Mouse (Mus musculus) MEL (cell line): ENCODE results near the gene Pigk. TPM values are rescaled to one million over a fixed set of nuclear protein-coding genes. Genes with fewer than 3 reads are reported as not detected.

ENCODE experiments used
- DNase-seq: peaks from one replicate; pipeline ENCODE4 v3.0.0; 2011; ENCODE audit warnings: low read depth, low spot score
- H3K27ac ChIP-seq: 2 replicates; pipeline ENCODE4 v1.5.1; 2012; ENCODE audit warnings: low read depth, mild to moderate bottlenecking, control low read depth, low read length, moderate library complexity; ENCODE audit not compliant: control insufficient read depth
- H3K27me3 ChIP-seq, 2 experiments: fragments of 150-350 bp in 1 of 2; sonication (generic) in 1 of 2; 2 replicates each; pipeline ENCODE4 v1.6.1; 2012; ENCODE audit warnings: low read length in 2 of 2, mild to moderate bottlenecking in 2 of 2, improper control_type of control experiment in 1 of 2, moderate library complexity in 1 of 2; ENCODE audit not compliant: insufficient read depth in 2 of 2, control insufficient read depth in 1 of 2
- H3K36me3 ChIP-seq, 2 experiments: 2 replicates each; pipeline ENCODE4 v1.6.1; 2012 to 2014; ENCODE audit warnings: low read length in 2 of 2, improper control_type of control experiment in 1 of 2, inconsistent platforms in 1 of 2, mild to moderate bottlenecking in 1 of 2; ENCODE audit not compliant: insufficient read depth in 2 of 2, control insufficient read depth in 1 of 2
- H3K4me1 ChIP-seq, 2 experiments: fragments of 150-350 bp in 1 of 2; sonication (generic) in 1 of 2; 2 replicates each; pipeline ENCODE4 v1.6.1; 2012; ENCODE audit warnings: low read length in 2 of 2, improper control_type of control experiment in 1 of 2, mild to moderate bottlenecking in 1 of 2; ENCODE audit not compliant: insufficient read depth in 2 of 2, control insufficient read depth in 1 of 2
- H3K4me3 ChIP-seq, 2 experiments: fragments of 150-350 bp in 1 of 2; sonication (generic) in 1 of 2; 2 replicates each; pipeline ENCODE4 v1.5.1; 2012; ENCODE audit warnings: low read depth in 2 of 2, low read length in 2 of 2, mild to moderate bottlenecking in 2 of 2, moderate library complexity in 2 of 2, control low read depth in 1 of 2, improper control_type of control experiment in 1 of 2; ENCODE audit not compliant: control insufficient read depth in 1 of 2, insufficient read depth in 1 of 2
- H3K79me2 ChIP-seq: 2 replicates; pipeline ENCODE4 v1.6.1; 2012; ENCODE audit warnings: mild to moderate bottlenecking, low read length, moderate library complexity; ENCODE audit not compliant: control insufficient read depth, poor library complexity, insufficient read depth
- H3K9ac ChIP-seq: 2 replicates; pipeline ENCODE4 v1.6.1; 2012; ENCODE audit warnings: low read depth, mild to moderate bottlenecking, control low read depth, low read length, moderate library complexity; ENCODE audit not compliant: control insufficient read depth, poor library complexity, severe bottlenecking
- H3K9me3 ChIP-seq: fragments of 150-350 bp; sonication (generic); replicated peaks from 2 replicates; pipeline ENCODE4 v1.6.1; 2012; ENCODE audit warnings: mild to moderate bottlenecking, low read length, improper control_type of control experiment, moderate library complexity; ENCODE audit not compliant: insufficient read depth
- BHLHE40 ChIP-seq: IDR thresholded peaks from 2 replicates; pipeline ENCODE4 v1.6.1; 2012; ENCODE audit warnings: low read depth, mild to moderate bottlenecking, inconsistent platforms, low read length, improper control_type of control experiment, borderline replicate concordance
- CHD1 ChIP-seq: IDR thresholded peaks from 2 replicates; pipeline ENCODE4 v1.6.1; 2012; ENCODE audit warnings: low read depth, mild to moderate bottlenecking, inconsistent platforms, low read length, improper control_type of control experiment
- CHD2 ChIP-seq: IDR thresholded peaks from 2 replicates; pipeline ENCODE4 v1.6.1; 2011; ENCODE audit warnings: low read length, improper control_type of control experiment
- CTCF ChIP-seq, 3 experiments: IDR thresholded peaks in 2 of 3; conservative IDR thresholded peaks in 1 of 3; 2 replicates each; pipeline ENCODE4 v1.5.1; 2011 to 2012; ENCODE audit warnings: low read length in 3 of 3, low read depth in 2 of 3, mild to moderate bottlenecking in 2 of 3, improper control_type of control experiment in 1 of 3, inconsistent platforms in 1 of 3, mixed read lengths in 1 of 3, moderate library complexity in 1 of 3; ENCODE audit not compliant: control insufficient read depth in 1 of 3, insufficient read depth in 1 of 3, poor library complexity in 1 of 3, severe bottlenecking in 1 of 3
- E2F4 ChIP-seq: IDR thresholded peaks from 2 replicates; pipeline ENCODE4 v1.6.1; 2011; ENCODE audit warnings: low read depth, low read length, improper control_type of control experiment, borderline replicate concordance
- EP300 ChIP-seq, 2 experiments: IDR thresholded peaks; 2 replicates each; pipeline ENCODE4 v1.6.1; 2011; ENCODE audit warnings: improper control_type of control experiment in 2 of 2, low read length in 2 of 2, low read depth in 1 of 2, mild to moderate bottlenecking in 1 of 2
- ETS1 ChIP-seq: IDR thresholded peaks from 2 replicates; pipeline ENCODE4 v1.6.1; 2012; ENCODE audit warnings: low read depth, mild to moderate bottlenecking, inconsistent platforms, low read length, improper control_type of control experiment, moderate library complexity
- GATA1 ChIP-seq: IDR thresholded peaks from 2 replicates; pipeline ENCODE4 v1.6.1; 2011; ENCODE audit warnings: low read depth, low read length, improper control_type of control experiment
- HCFC1 ChIP-seq: IDR thresholded peaks from 2 replicates; pipeline ENCODE4 v1.6.1; 2012; ENCODE audit warnings: low read depth, mild to moderate bottlenecking, inconsistent platforms, low read length, improper control_type of control experiment, moderate library complexity
- JUND ChIP-seq: IDR thresholded peaks from 2 replicates; pipeline ENCODE4 v1.6.1; 2011; ENCODE audit warnings: low read depth, mild to moderate bottlenecking, improper control_type of control experiment, low read length
- KAT2A ChIP-seq: conservative IDR thresholded peaks from 2 replicates; pipeline ENCODE4 v1.6.1; 2012; ENCODE audit warnings: low read depth, low read length, improper control_type of control experiment, inconsistent platforms
- MAX ChIP-seq: IDR thresholded peaks from 2 replicates; pipeline ENCODE4 v1.6.1; 2011; ENCODE audit warnings: low read length, improper control_type of control experiment
- MAZ ChIP-seq: IDR thresholded peaks from 2 replicates; pipeline ENCODE4 v1.6.1; 2012; ENCODE audit warnings: low read depth, mild to moderate bottlenecking, inconsistent platforms, low read length, improper control_type of control experiment
- MEF2A ChIP-seq: IDR thresholded peaks from 2 replicates; pipeline ENCODE4 v1.6.1; 2014; ENCODE audit warnings: low read depth, mild to moderate bottlenecking, inconsistent platforms, low read length, improper control_type of control experiment; ENCODE audit not compliant: poor library complexity, insufficient replicate concordance, severe bottlenecking; ENCODE audit errors: extremely low read depth
- MXI1 ChIP-seq: IDR thresholded peaks from 2 replicates; pipeline ENCODE4 v1.6.1; 2011; ENCODE audit warnings: mild to moderate bottlenecking, low read depth, low read length, improper control_type of control experiment
- MYC ChIP-seq: IDR thresholded peaks from 2 replicates; pipeline ENCODE4 v1.6.1; 2011; ENCODE audit warnings: low read depth, mild to moderate bottlenecking, low read length, improper control_type of control experiment, moderate library complexity
- NELFE ChIP-seq: IDR thresholded peaks from 2 replicates; pipeline ENCODE4 v1.6.1; 2011; ENCODE audit warnings: low read depth, low read length, improper control_type of control experiment
- NRF1 ChIP-seq: IDR thresholded peaks from 2 replicates; pipeline ENCODE4 v1.6.1; 2014; ENCODE audit warnings: low read depth, mild to moderate bottlenecking, inconsistent platforms, low read length, improper control_type of control experiment, moderate library complexity; ENCODE audit not compliant: poor library complexity, insufficient read depth, severe bottlenecking
- POLR2A ChIP-seq, 2 experiments: IDR thresholded peaks; 2 replicates each; pipeline ENCODE4 v1.6.1; 2011 to 2012; ENCODE audit warnings: low read length in 2 of 2, mild to moderate bottlenecking in 2 of 2, control low read depth in 1 of 2, improper control_type of control experiment in 1 of 2, low read depth in 1 of 2, moderate library complexity in 1 of 2; ENCODE audit not compliant: control insufficient read depth in 1 of 2, insufficient read depth in 1 of 2, poor library complexity in 1 of 2
- RAD21 ChIP-seq: IDR thresholded peaks from 2 replicates; pipeline ENCODE4 v1.6.1; 2011; ENCODE audit warnings: mild to moderate bottlenecking, low read depth, low read length, improper control_type of control experiment
- RCOR1 ChIP-seq: IDR thresholded peaks from 2 replicates; pipeline ENCODE4 v1.6.1; 2012; ENCODE audit warnings: low read depth, mild to moderate bottlenecking, inconsistent platforms, low read length, improper control_type of control experiment
- SMC3 ChIP-seq: IDR thresholded peaks from 2 replicates; pipeline ENCODE4 v1.6.1; 2011; ENCODE audit warnings: low read depth, low read length, improper control_type of control experiment
- TAL1 ChIP-seq: IDR thresholded peaks from 2 replicates; pipeline ENCODE4 v1.6.1; 2012; ENCODE audit warnings: mild to moderate bottlenecking, inconsistent platforms, low read length, moderate library complexity, mixed read lengths
- TBP ChIP-seq: IDR thresholded peaks from 2 replicates; pipeline ENCODE4 v1.8.0; 2011; ENCODE audit warnings: low read depth, low read length, improper control_type of control experiment
- TCF12 ChIP-seq: IDR thresholded peaks from 2 replicates; pipeline ENCODE4 v1.6.1; 2014; ENCODE audit warnings: low read depth, mild to moderate bottlenecking, inconsistent platforms, low read length, improper control_type of control experiment, moderate library complexity
- UBTF ChIP-seq: IDR thresholded peaks from 2 replicates; pipeline ENCODE4 v1.6.1; 2012; ENCODE audit warnings: low read depth, mild to moderate bottlenecking, inconsistent platforms, low read length, improper control_type of control experiment, moderate library complexity, borderline replicate concordance; ENCODE audit not compliant: insufficient read depth
- USF2 ChIP-seq, 2 experiments: IDR thresholded peaks; 2 replicates each; pipeline ENCODE4 v1.6.1; 2011 to 2012; ENCODE audit warnings: improper control_type of control experiment in 2 of 2, low read length in 2 of 2, borderline replicate concordance in 1 of 2, inconsistent platforms in 1 of 2, low read depth in 1 of 2, mild to moderate bottlenecking in 1 of 2; ENCODE audit not compliant: insufficient read depth in 1 of 2
- ZC3H11A ChIP-seq: IDR thresholded peaks from 2 replicates; pipeline ENCODE4 v1.6.1; 2012; ENCODE audit warnings: low read depth, mild to moderate bottlenecking, inconsistent platforms, low read length, improper control_type of control experiment
- ZKSCAN1 ChIP-seq: IDR thresholded peaks from 2 replicates; pipeline ENCODE4 v1.6.1; 2012; ENCODE audit warnings: low read depth, mild to moderate bottlenecking, inconsistent platforms, low read length, improper control_type of control experiment, moderate library complexity
- ZNF384 ChIP-seq: IDR thresholded peaks from 2 replicates; pipeline ENCODE4 v1.6.1; 2012; ENCODE audit warnings: low read depth, mild to moderate bottlenecking, inconsistent platforms, low read length, improper control_type of control experiment
- polyA plus RNA-seq, 2 experiments: library from polyadenylated mRNA; stranded (reverse) in 1 of 2; unstranded in 1 of 2; fragments of >175 nt in 1 of 2; fragments of >200 nt in 1 of 2; gene quantifications; 2 replicates each; pipeline versions ENCODE4 v1.2.1 to v1.2.4; 2012; ENCODE audit warnings: low replicate concordance in 2 of 2, low read depth in 1 of 2; ENCODE audit not compliant: insufficient read length in 2 of 2, insufficient read depth in 1 of 2, missing spikeins in 1 of 2
- total RNA-seq: library from RNA; depleted of rRNA; stranded (reverse); fragments of 300-350 nt; gene quantifications from 2 replicates; pipeline ENCODE4 v1.2.3, GENCODE M21; 2012

The Pigk gene
- total and polyA plus RNA-seq, 3 experiments, result 14.6 to 17.8 TPM; not detected in 1

DNA sequence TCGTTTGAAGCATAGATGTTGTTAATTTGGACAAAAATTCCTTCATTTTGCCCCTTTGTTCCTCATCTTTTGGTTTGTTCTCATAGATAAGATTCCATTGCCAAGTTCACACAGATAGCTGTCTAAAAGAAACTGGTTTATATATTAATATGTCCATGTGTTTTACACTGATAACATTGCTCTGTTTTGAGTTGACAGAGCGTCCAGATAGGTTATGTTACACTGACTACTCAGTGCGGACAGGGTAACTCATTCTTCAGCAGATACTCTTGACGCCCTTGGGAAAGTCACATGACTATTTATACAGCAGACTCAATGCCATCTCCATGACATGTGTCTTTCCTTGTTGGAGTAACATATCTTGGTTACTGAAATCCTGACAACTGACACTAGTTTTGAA, 242.9 kb downstream of the Pigk start (continued):
- TF ChIP-seq NRF1 (no peak), USF2 (IDR thresholded peaks at IDR 0.05; ENCODE audit: borderline replicate concordance in 1 of 2, insufficient read depth in 1 of 2, low read depth in 1 of 2, low read length in 2 of 2) (peak in 1 of 2 experiments; percentile 41; a peak in 1 of 4 replicates), MYC (no peak; the same call in 1 of the 2 replicates), TAL1 (no peak), MEF2A (no peak), CHD2 (no peak), ETS1 (peak; percentile 53; the same call in 1 of the 2 replicates), POLR2A (IDR thresholded peaks at IDR 0.05; ENCODE audit: control insufficient read depth in 1 of 2, insufficient read depth in 1 of 2, low read depth in 1 of 2, low read length in 2 of 2, poor library complexity in 1 of 2) (no peak), GATA1 (peak; percentile 81), MXI1 (peak; percentile 64; the same call in 1 of the 2 replicates), E2F4 (no peak), TCF12 (peak; percentile 80)
- TF ChIP-seq, all 39 proteins: peak for 11

DNA sequence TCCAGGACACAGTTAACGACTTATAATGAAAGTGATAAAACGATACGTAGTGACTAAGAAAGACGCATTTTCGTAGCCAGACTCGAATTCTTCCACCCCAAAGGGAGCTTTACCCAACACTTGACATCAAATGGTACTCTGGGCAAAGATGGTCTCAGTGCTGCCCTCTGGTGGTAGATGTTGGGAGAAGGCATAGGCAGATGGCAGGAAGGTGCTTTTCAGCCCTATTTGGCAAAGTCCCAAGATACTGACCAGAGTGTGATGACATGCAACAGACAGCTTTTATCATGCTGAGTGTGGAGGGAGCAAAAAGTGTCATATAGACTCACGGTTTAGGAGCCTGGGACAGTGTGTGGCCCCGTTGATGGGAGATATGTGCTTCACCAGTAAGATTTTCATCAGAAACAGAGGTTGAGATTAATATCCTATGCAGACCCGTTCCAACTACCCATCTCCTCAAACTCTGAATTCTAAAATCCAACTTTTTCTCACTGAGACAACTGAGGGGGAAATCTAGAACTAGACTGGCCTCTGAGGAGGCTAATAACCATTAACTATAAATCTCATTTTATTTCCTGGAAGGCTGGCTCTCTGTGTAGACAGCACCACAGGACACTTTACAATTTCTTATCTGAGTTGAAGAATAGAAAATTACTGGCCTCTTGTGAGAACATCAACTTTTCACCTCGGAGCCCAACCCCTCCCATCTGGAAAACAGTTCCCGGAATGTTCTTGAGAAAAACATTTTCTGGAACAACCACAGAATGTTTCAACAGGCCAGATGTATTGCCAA, 244.7 kb downstream of the Pigk start:
- Histone ChIP-seq H3K36me3 (peaks cover 0 to 26% of the 10 kb centered on the region in 2 experiments; a peak in 2 of 4 replicates), H3K9me3 (no peaks in the 10 kb centered on the region), H3K27ac (no peak overlapping the region), H3K4me3 (peak overlapping the region; percentile 35 to 49), H3K79me2 (no peaks in the 10 kb centered on the region), H3K27me3 (no peaks in the 10 kb centered on the region), H3K4me1 (peaks cover 21 to 26% of the 10 kb centered on the region in 2 experiments), H3K9ac (peak overlapping the region; percentile 3; the same call in 1 of the 2 replicates)
- peak; percentile 85 for DNase-seq
- no peak for TF ChIP-seq CHD1
- TF ChIP-seq BHLHE40, result no peak
- 0 out of 2 replicates have a peak, but pooled peaks have one; percentile 11 for TF ChIP-seq ETS1
- no peak for TF ChIP-seq ZKSCAN1
- no peak for TF ChIP-seq MEF2A
- 0 out of 2 replicates have a peak, but pooled peaks have one; percentile 27 for TF ChIP-seq MYC
- TF ChIP-seq MXI1, result peak; percentile 37; the same call in 1 of the 2 replicates
- TF ChIP-seq GATA1, result peak; percentile 27; the same call in 1 of the 2 replicates
- no peak for TF ChIP-seq E2F4
- no peak for TF ChIP-seq CHD2
- TF ChIP-seq UBTF, result no peak
- peak; percentile 75 for TF ChIP-seq ZC3H11A
- TF ChIP-seq KAT2A, result no peak
- no peak for TF ChIP-seq JUND
- TF ChIP-seq MAX, result no peak
- no peak for TF ChIP-seq NELFE
- no peak for TF ChIP-seq RCOR1
- peak; percentile 84 to 91 (median 88) for TF ChIP-seq CTCF (IDR thresholded peaks at IDR 0.05 in 2 of 3, conservative IDR thresholded peaks at IDR 0.05 in 1 of 3; ENCODE audit: control insufficient read depth in 1 of 3, insufficient read depth in 1 of 3, low read depth in 2 of 3, low read length in 3 of 3, poor library complexity in 1 of 3, severe bottlenecking in 1 of 3)
- TF ChIP-seq ZNF384, result 0 out of 2 replicates have a peak, but pooled peaks have one; percentile 8
- TF ChIP-seq TBP, result no peak; the same call in 1 of the 2 replicates
- TF ChIP-seq TCF12, result no peak
- TF ChIP-seq RAD21, result peak; percentile 66
- TF ChIP-seq HCFC1, result no peak
- TF ChIP-seq SMC3, result peak; percentile 90
- TF ChIP-seq EP300 (IDR thresholded peaks at IDR 0.05; ENCODE audit: low read depth in 1 of 2, low read length in 2 of 2), result no peak
- peak; percentile 66; the same call in 1 of the 2 replicates for TF ChIP-seq MAZ
- no peak for TF ChIP-seq NRF1
- TF ChIP-seq, all 39 proteins: peak for 10
